Mouse (Mus musculus) adrenal gland, adult 18-20 months (tissue): ENCODE results near the gene Aida. TPM values are rescaled to one million over a fixed set of nuclear protein-coding genes. Genes with fewer than 3 reads are reported as not detected.

Experiments used
- total RNA-seq, 2 experiments: library from RNA; stranded (reverse); gene quantifications; 1 replicate in 1 of 2; 2 replicates in 1 of 2; pipeline ENCODE4 v1.2.3; 2021

Aida gene
- total RNA-seq, 2 experiments from 2014 or later = 52.7 to 57.8 TPM

Other genes starting within 250 kb of the Aida start
- 10 to 100 TPM; 11.5 to 12.7 TPM for gene Disp1, start 75.1 kb upstream of the Aida start, total RNA-seq
- gene Brox, start 679 bp downstream of the Aida start, total RNA-seq = 10 to 100 TPM; 44.2 to 57.0 TPM
- gene Mia3, start 73.0 kb downstream of the Aida start, total RNA-seq = 100 to 1,000 TPM; 189 to 209 TPM
- gene Taf1a, start 92.4 kb downstream of the Aida start, total RNA-seq = 10 to 100 TPM; 22.3 to 29.7 TPM
- gene Hhipl2, start 121.6 kb downstream of the Aida start, total RNA-seq = not detected